Mouse (Mus musculus): Measurements from ENCODE around the gene Fgg. TPM values are rescaled to one million over a fixed set of nuclear protein-coding genes. Genes with fewer than 3 reads are reported as not detected.

The Fgg gene
- polyA plus RNA-seq, 1 experiment from 2014 or later, result 827 TPM

- H3K9ac ChIP-seq, result no peak within 1 kb of the TSS
- 0 out of 2 replicates have a peak, but pooled peaks cover 3% of the 10 kb centered on the region for H3K4me1 ChIP-seq (replicated peaks)
- no peaks in the 10 kb centered on the region for H3K36me3 ChIP-seq (replicated peaks)
- peak within 1 kb of the TSS; percentile 56 for H3K27ac ChIP-seq (replicated peaks)
- peak; percentile 84 for ATAC-seq (ENCODE audit: insufficient read depth)
- WGBS (ENCODE audit: insufficient replicate concordance), result 55% methylated on average over 9 of the region's 9 CpGs
- H3K9me3 ChIP-seq (replicated peaks), result no peaks in the 10 kb centered on the region
- H3K27me3 ChIP-seq, result no peaks in the 10 kb centered on the region
- no peak within 1 kb of the TSS for H3K4me2 ChIP-seq
- peak within 1 kb of the TSS; percentile 42 for H3K4me3 ChIP-seq (replicated peaks)
These were observed 18.2 kb downstream of the Fgg start, which contains the start of gene Fga for GRCm38 (mm10) chr3:83025475-83026301. Gene Fga (plus strand): TSS chr3:83026076.

- H3K4me2 ChIP-seq, result peak overlapping the region; percentile 27; the same call in 1 of the 2 replicates
- peak overlapping the region; percentile 32 for H3K4me3 ChIP-seq (replicated peaks)
These were observed 20.2 kb downstream of the Fgg start for GRCm38 (mm10) chr3:83027546-83028251.

DNA sequence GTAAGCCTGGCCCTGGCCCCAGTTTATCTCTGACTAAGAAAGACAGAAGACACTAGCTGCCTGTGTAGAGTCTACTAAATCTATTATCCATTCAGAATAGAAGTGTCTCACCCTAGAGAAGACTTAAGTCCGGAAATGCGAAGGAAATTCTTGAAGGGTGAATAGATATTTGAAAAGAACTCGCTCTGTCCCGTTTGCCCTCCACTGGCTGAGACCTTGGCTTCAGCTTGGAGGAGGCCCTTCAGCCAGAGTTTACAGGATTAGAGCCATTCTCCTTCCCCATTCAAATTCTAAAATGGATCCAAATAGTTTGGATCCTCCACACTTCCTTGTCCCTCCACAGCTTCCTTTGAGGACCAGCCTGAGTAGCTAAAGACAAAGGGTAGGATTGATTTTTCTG is 22.8 kb downstream of the Fgg start:
- 65% methylated on average over 4 of the region's 4 CpGs for WGBS (ENCODE audit: insufficient replicate concordance)

More at GRCm38 (mm10) chr3:83027546-83028251, 20.2 kb downstream of the Fgg start:
- no peaks in the 10 kb centered on the region for H3K9me3 ChIP-seq (replicated peaks)
- no peak for ATAC-seq (ENCODE audit: insufficient read depth)
- H3K27me3 ChIP-seq, result no peaks in the 10 kb centered on the region
- 0 out of 2 replicates have a peak, but pooled peaks cover 3% of the 10 kb centered on the region for H3K4me1 ChIP-seq (replicated peaks)
- no peak overlapping the region for H3K9ac ChIP-seq
- H3K36me3 ChIP-seq (replicated peaks), result no peaks in the 10 kb centered on the region
- no peak overlapping the region for H3K27ac ChIP-seq (replicated peaks)
- 73% methylated on average over 9 of the region's 9 CpGs for WGBS (ENCODE audit: insufficient replicate concordance)

DNA sequence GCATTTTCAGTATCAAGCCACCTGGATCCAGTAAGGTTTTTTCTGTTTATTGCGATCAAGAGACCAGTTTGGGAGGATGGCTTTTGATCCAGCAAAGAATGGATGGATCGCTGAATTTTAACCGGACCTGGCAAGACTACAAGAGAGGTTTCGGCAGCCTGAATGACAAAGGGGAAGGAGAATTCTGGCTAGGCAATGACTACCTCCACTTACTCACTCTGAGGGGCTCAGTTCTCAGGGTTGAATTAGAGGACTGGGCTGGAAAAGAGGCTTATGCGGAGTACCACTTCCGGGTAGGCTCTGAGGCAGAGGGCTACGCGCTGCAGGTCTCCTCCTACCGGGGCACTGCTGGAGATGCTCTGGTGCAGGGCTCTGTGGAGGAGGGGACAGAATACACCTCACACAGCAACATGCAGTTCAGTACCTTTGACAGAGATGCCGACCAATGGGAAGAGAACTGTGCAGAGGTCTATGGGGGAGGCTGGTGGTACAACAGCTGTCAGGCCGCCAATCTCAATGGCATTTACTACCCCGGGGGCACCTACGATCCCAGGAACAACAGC is 25.3 kb downstream of the Fgg start:
- Histone ChIP-seq H3K4me3 (replicated peaks) (no peak overlapping the region), H3K4me2 (no peak overlapping the region), H3K9me3 (replicated peaks) (no peaks in the 10 kb centered on the region), H3K27me3 (no peaks in the 10 kb centered on the region), H3K4me1 (replicated peaks) (no peaks in the 10 kb centered on the region), H3K9ac (no peak overlapping the region), H3K36me3 (replicated peaks) (0 out of 2 replicates have a peak, but pooled peaks cover 5% of the 10 kb centered on the region), H3K27ac (replicated peaks) (no peak overlapping the region)
- 46% methylated on average over 13 of the region's 13 CpGs for WGBS (ENCODE audit: insufficient replicate concordance)
- peak; percentile 41; the same call in 1 of the 2 replicates for ATAC-seq (ENCODE audit: insufficient read depth)

More for the DNA sequence above, 22.8 kb downstream of the Fgg start:
- Histone ChIP-seq H3K36me3 (replicated peaks) (0 out of 2 replicates have a peak, but pooled peaks cover 5% of the 10 kb centered on the region), H3K9me3 (replicated peaks) (no peaks in the 10 kb centered on the region), H3K4me2 (peak overlapping the region; percentile 2; the same call in 1 of the 2 replicates), H3K4me1 (replicated peaks) (no peaks in the 10 kb centered on the region), H3K27ac (replicated peaks) (no peak overlapping the region), H3K4me3 (replicated peaks) (no peak overlapping the region), H3K27me3 (no peaks in the 10 kb centered on the region), H3K9ac (no peak overlapping the region)
- no peak for ATAC-seq (ENCODE audit: insufficient read depth)

- Histone ChIP-seq H3K27me3 (no peaks in the 10 kb centered on the region), H3K4me3 (replicated peaks) (no peak overlapping the region), H3K27ac (replicated peaks) (no peak overlapping the region), H3K36me3 (replicated peaks) (0 out of 2 replicates have a peak, but pooled peaks cover 5% of the 10 kb centered on the region), H3K4me2 (no peak overlapping the region), H3K9ac (no peak overlapping the region), H3K9me3 (replicated peaks) (no peaks in the 10 kb centered on the region), H3K4me1 (replicated peaks) (no peaks in the 10 kb centered on the region)
- ATAC-seq (ENCODE audit: insufficient read depth), result no peak
- WGBS (ENCODE audit: insufficient replicate concordance), result 65% methylated on average over 8 of the region's 8 CpGs
These were observed 26.3 kb downstream of the Fgg start for GRCm38 (mm10) chr3:83033801-83034200.

- Histone ChIP-seq H3K36me3 (replicated peaks) (no peaks in the 10 kb centered on the region), H3K27ac (replicated peaks) (peak overlapping the region; percentile 74), H3K27me3 (no peaks in the 10 kb centered on the region), H3K4me2 (peak overlapping the region; percentile 15; the same call in 1 of the 2 replicates), H3K9me3 (replicated peaks) (no peaks in the 10 kb centered on the region), H3K9ac (no peak overlapping the region), H3K4me3 (replicated peaks) (no peak overlapping the region), H3K4me1 (replicated peaks) (0 out of 2 replicates have a peak, but pooled peaks cover 3% of the 10 kb centered on the region)
- peak; percentile 53 for ATAC-seq (ENCODE audit: insufficient read depth)
- WGBS (ENCODE audit: insufficient replicate concordance), result 54% methylated on average over 2 of the region's 2 CpGs
These were observed 31.3 kb downstream of the Fgg start for GRCm38 (mm10) chr3:83038865-83039264.

GRCm38 (mm10) chr3:83039666-83040065 is 32.1 kb downstream of the Fgg start:
- H3K4me1 ChIP-seq (replicated peaks), result 0 out of 2 replicates have a peak, but pooled peaks cover 3% of the 10 kb centered on the region
- H3K9ac ChIP-seq, result no peak overlapping the region
- 39% methylated on average over 4 of the region's 4 CpGs for WGBS (ENCODE audit: insufficient replicate concordance)
- ATAC-seq (ENCODE audit: insufficient read depth), result peak; percentile 64
- H3K27ac ChIP-seq (replicated peaks), result peak overlapping the region; percentile 74
- H3K4me3 ChIP-seq (replicated peaks), result no peak overlapping the region
- no peaks in the 10 kb centered on the region for H3K36me3 ChIP-seq (replicated peaks)
- peak overlapping the region; percentile 15; the same call in 1 of the 2 replicates for H3K4me2 ChIP-seq
- no peaks in the 10 kb centered on the region for H3K9me3 ChIP-seq (replicated peaks)
- H3K27me3 ChIP-seq, result no peaks in the 10 kb centered on the region

GRCm38 (mm10) chr3:83042451-83042850 is 34.9 kb downstream of the Fgg start:
- Histone ChIP-seq H3K4me2 (no peak overlapping the region), H3K27me3 (no peaks in the 10 kb centered on the region), H3K36me3 (replicated peaks) (no peaks in the 10 kb centered on the region), H3K4me1 (replicated peaks) (0 out of 2 replicates have a peak, but pooled peaks cover 3% of the 10 kb centered on the region), H3K27ac (replicated peaks) (no peak overlapping the region), H3K4me3 (replicated peaks) (no peak overlapping the region), H3K9ac (no peak overlapping the region), H3K9me3 (replicated peaks) (no peaks in the 10 kb centered on the region)
- ATAC-seq (ENCODE audit: insufficient read depth), result no peak
- 68% methylated on average over 5 of the region's 5 CpGs for WGBS (ENCODE audit: insufficient replicate concordance)

DNA sequence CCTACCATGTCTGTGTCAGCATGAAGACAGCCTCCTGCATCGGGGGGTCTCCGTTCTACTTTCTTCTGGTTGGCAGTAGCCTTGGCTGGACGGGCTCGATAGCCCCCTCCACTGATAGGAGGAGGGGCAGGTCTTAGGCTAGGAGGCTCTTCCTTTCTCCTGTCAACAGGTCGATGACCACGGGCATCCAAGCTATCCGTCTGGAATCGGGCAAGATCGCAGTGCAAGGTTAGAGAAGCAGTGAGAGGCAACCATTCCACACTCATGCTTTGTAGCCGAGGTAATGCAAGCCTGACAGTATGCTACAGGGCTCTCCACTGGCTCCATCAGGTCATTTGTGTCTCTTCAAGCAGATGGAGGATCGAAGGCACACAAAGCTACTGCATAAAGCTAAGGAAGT is 39.1 kb downstream of the Fgg start:
- WGBS (ENCODE audit: insufficient replicate concordance), result 61% methylated on average over 11 of the region's 11 CpGs
- H3K4me3 ChIP-seq (replicated peaks), result no peak overlapping the region; the same call in 1 of the 2 replicates

DNA sequence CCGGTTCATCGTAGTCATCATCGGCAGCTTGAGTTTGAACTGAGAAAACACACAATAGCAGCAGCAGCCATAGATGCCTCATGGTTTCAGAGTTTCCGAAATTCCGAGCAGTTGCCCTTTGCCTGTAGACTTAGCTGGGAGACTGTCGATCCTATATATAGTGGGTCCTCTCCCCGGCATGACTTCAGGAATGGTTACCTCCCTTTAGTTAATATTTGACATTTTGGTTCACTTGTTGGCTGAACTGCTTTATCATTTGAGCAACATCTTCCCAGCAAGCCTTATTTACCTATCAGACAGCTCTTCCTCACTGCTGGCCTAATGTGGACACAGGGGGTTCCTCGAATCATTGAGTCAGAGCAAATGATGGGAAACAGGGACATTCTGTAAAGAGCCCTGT is 42.2 kb downstream of the Fgg start, which contains the start of gene Fgb:
Gene Fgb, minus strand, starts transcription at position 184 of the 400 bp plus-strand sequence.
- 55% methylated on average over 8 of the region's 8 CpGs for WGBS (ENCODE audit: insufficient replicate concordance)
- H3K36me3 ChIP-seq (replicated peaks), result no peaks in the 10 kb centered on the region
- no peaks in the 10 kb centered on the region for H3K27me3 ChIP-seq
- peak within 1 kb of the TSS; percentile 51; the same call in 1 of the 2 replicates for H3K27ac ChIP-seq (replicated peaks)
- peaks cover 21% of the 10 kb centered on the region for H3K4me1 ChIP-seq (replicated peaks)
- no peak within 1 kb of the TSS for H3K4me2 ChIP-seq
- H3K4me3 ChIP-seq (replicated peaks), result peak within 1 kb of the TSS; percentile 42
- ATAC-seq (ENCODE audit: insufficient read depth), result peak; percentile 40; the same call in 1 of the 2 replicates
- H3K9me3 ChIP-seq (replicated peaks), result no peaks in the 10 kb centered on the region
- no peak within 1 kb of the TSS for H3K9ac ChIP-seq

More for the DNA sequence above, 39.1 kb downstream of the Fgg start:
- 0 out of 2 replicates have a peak overlapping the region, but pooled peaks have one; percentile 14 for H3K27ac ChIP-seq (replicated peaks)
- no peaks in the 10 kb centered on the region for H3K4me1 ChIP-seq (replicated peaks)
- no peak overlapping the region for H3K9ac ChIP-seq
- H3K36me3 ChIP-seq (replicated peaks), result no peaks in the 10 kb centered on the region
- ATAC-seq (ENCODE audit: insufficient read depth), result no peak
- H3K27me3 ChIP-seq, result no peaks in the 10 kb centered on the region
- no peaks in the 10 kb centered on the region for H3K9me3 ChIP-seq (replicated peaks)
- H3K4me2 ChIP-seq, result peak overlapping the region; percentile 25; the same call in 1 of the 2 replicates
